Mouse (Mus musculus): Measurements from ENCODE around the gene Fap.

Fap gene

DNA sequence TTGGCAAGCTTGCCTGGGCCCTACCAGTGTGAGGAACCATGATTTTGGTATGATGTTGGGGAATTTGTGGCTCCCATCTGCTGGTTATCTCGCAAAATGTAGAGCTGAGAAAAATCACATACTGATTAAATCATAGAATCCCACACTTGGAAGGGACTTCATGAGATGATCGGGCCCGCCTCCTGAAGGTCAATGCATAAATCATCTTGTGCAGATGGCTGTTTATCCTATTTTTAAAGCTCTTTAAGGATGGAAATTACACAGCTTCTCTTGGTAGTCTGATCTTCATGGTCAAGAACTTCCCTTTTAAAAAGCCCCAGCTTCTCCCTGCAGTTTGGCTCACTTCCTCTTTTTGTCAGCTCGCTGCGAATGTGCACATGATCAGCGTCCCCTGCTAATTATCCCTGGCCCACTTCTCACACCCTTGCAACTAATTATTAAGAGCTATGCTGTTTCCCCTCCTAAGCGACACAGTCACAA lies 113.6 kb downstream of the Fap start:
- DNase-seq (ENCODE audit: low read depth, low spot score): peak; percentile 47

GRCm38 (mm10) chr2:62459241-62460174 lies 114.4 kb downstream of the Fap start:
- DNase-seq (ENCODE audit: low read depth, low spot score): no peak

DNA sequence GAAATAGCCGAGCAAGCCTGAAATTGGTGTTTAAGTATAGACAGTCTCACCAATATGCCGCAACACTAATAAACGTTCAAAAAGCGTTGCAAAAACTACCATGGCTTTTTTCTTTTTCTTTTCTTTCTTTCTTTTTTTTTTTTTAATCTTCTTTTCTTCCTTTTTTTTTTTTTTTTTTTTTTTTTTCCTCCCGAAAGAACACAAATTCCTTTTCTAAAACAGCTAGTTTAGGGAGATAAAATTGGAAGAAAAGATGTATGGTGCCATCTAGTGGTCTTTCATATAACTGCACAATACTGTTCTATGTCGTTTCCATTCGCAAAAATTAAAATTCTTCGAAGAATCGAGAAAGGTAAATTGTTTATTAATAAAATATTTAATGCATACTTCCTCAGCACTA lies 115.8 kb downstream of the Fap start:
- DNase-seq (ENCODE audit: low read depth, low spot score): peak; percentile 44

- peak; percentile 27 for DNase-seq (ENCODE audit: low read depth, low spot score)
Observed at GRCm38 (mm10) chr2:62454991-62455390, 118.9 kb downstream of the Fap start.

DNA sequence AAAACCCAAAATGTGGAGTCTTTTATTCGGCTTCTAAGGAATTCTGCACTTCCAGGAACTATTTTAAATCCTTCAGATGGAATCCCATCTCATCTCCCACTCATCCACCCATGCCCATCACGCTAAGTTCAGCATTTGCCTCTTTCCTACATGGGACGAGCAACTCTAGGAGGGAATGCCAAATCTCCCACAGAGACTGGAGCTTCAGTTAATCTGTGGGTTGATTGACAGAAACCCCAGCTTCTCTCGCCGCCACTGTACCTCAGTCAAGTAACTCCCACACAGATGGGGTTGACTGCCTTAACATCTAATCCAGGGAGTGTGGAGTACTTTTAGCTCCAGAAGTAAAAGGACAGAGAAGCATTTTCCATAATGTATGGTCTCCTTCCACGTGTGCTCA lies 119.8 kb downstream of the Fap start:
- DNase-seq (ENCODE audit: low read depth, low spot score): peak; percentile 83

Measured in telencephalon, adult 2 months (tissue).